Mouse (Mus musculus): ENCODE results near the gene Mak. TPM values are rescaled to one million over a fixed set of nuclear protein-coding genes. Genes with fewer than 3 reads are reported as not detected.

The Mak gene
- total RNA-seq, 2 experiments from 2014 or later = 3.1 to 3.9 TPM

GRCm38 (mm10) chr13:41067618-41068017 lies 11.9 kb downstream of the Mak start:
- intact Hi-C loops (cut with DNase I) = no loop called here
- no peak overlapping the region for H3K27ac ChIP-seq
- TF ChIP-seq CTCF (IDR thresholded peaks at IDR 0.05) = no peak
- DNase-seq (ENCODE audit: extremely low spot score in 1 of 2, low spot score in 2 of 2) = no peak
- no peak overlapping the region for H3K4me3 ChIP-seq

- intact Hi-C loops (cut with DNase I) = no loop called here
- H3K4me3 ChIP-seq = no peak overlapping the region
Observed at GRCm38 (mm10) chr13:41051965-41052364, 27.5 kb downstream of the Mak start.

DNA sequence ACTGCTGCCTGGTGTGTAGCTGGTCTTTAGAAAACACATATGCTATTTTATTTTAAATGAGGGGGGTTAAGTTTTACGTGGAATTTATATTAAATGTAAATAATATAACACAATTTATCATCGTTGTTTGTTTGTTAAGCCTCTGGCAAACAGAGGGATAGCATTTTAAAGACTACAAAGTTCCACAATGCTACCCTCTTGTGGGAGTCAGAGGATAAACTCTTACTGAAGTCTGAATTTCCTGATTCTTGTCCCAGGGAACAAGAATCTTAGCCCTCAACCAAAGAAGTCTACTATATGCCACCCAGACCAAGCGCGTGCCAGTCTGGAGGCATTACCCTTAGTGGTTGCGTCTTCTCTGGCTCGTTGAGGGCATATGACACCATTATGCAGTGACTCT lies 32.2 kb downstream of the Mak start:
- TF ChIP-seq CTCF (IDR thresholded peaks at IDR 0.05) = peak; percentile 42
- Histone ChIP-seq H3K27ac (no peak overlapping the region), H3K4me3 (no peak overlapping the region)
- intact Hi-C loops (cut with DNase I) = loop anchor here (5.0 kb wide), 1 partner anchor 205 kb away; no protein-coding TSS in a partner anchor
- no peak for DNase-seq (ENCODE audit: extremely low spot score in 1 of 2, low spot score in 2 of 2)

More at GRCm38 (mm10) chr13:41051965-41052364, 27.5 kb downstream of the Mak start:
- DNase-seq (ENCODE audit: extremely low spot score in 1 of 2, low spot score in 2 of 2) = no peak
- no peak for TF ChIP-seq CTCF (IDR thresholded peaks at IDR 0.05)
- no peak overlapping the region for H3K27ac ChIP-seq

DNA sequence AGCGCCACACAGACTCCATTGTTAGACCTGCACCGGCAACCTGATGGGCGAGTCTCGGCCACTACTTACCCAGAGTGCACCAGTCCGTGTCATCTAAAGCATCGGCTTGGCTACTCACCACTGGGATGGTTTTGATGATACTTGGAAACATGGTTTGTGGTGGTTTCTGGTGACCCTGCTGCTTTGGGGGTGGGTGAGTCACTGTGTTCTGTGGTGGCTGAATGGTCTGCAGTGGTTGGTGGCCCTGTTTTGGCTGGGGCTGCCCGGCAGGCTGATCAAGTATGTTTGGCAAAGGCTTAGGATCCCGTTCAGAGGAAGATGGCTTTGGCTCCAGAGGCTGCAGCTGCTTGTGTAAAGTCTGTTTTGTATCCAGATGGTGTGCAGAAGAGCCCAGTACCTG lies 33.6 kb downstream of the Mak start:
- no peak for TF ChIP-seq CTCF (IDR thresholded peaks at IDR 0.05)
- intact Hi-C loops (cut with DNase I) = loop anchor here (5.0 kb wide), 1 partner anchor 204 kb away; no protein-coding TSS in a partner anchor
- no peak for DNase-seq (ENCODE audit: extremely low spot score in 1 of 2, low spot score in 2 of 2)
- no peak overlapping the region for H3K27ac ChIP-seq
- H3K4me3 ChIP-seq = no peak overlapping the region

GRCm38 (mm10) chr13:41042511-41042910 lies 37.0 kb downstream of the Mak start:
- no peak for TF ChIP-seq CTCF (IDR thresholded peaks at IDR 0.05)
- DNase-seq (ENCODE audit: extremely low spot score in 1 of 2, low spot score in 2 of 2) = no peak

DNA sequence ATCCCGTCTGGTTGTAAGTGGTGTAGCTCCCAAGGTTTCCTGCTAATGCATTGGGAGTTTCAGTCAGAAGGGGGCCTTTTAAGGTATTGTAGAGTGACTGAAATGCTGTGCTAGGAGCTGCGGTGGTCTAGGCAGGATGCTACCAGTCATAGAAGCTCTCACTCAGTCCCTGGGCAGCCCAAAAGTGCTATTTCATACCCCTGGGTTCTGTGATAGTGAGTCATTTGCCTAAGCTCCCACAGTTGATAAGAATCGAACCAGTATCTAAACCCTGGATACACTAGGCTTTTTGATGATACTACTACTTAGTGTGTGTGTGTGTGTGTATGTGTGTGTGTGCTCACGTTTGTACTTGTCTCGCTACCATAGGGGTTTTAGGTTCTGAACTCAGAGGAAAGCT lies 49.4 kb downstream of the Mak start:
- Histone ChIP-seq H3K27ac (no peak overlapping the region), H3K4me3 (no peak overlapping the region)
- no peak for TF ChIP-seq CTCF (IDR thresholded peaks at IDR 0.05)
- no peak for DNase-seq (ENCODE audit: extremely low spot score in 1 of 2, low spot score in 2 of 2)
- intact Hi-C loops (cut with DNase I) = no loop called here

More at GRCm38 (mm10) chr13:41042511-41042910, 37.0 kb downstream of the Mak start:
- no peak overlapping the region for H3K4me3 ChIP-seq
- intact Hi-C loops (cut with DNase I) = loop anchor here (5.0 kb wide), 1 partner anchor 255 kb away; no protein-coding TSS in a partner anchor
- no peak overlapping the region; the same call in 1 of the 2 replicates for H3K27ac ChIP-seq

- intact Hi-C loops (cut with DNase I) = no loop called here
- H3K4me3 ChIP-seq = no peak overlapping the region
- no peak for DNase-seq (ENCODE audit: extremely low spot score in 1 of 2, low spot score in 2 of 2)
- H3K27ac ChIP-seq = no peak overlapping the region
- no peak for TF ChIP-seq CTCF (IDR thresholded peaks at IDR 0.05)
Observed at GRCm38 (mm10) chr13:41022099-41022498, 57.4 kb downstream of the Mak start.

DNA sequence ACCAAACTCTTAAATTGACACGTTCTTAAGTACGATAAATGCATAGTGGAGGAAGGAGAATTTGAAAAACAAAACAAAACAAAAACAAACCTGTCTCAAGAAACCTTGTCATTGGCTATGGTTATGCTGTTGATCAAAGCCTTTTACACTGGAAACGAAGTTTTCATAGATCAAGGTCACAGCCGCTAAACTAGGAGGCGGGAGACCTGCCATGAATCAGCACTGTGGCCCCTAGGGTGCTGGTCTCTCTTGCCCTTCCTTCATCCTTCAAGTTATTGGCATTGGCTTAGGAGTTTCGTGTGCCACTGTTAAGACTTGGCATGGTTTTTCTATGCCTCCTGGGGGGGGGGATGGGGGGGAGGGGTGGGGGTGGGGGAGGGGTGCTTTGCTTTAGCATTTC lies 57.9 kb downstream of the Mak start:
- intact Hi-C loops (cut with DNase I) = no loop called here
- Histone ChIP-seq H3K27ac (no peak overlapping the region), H3K4me3 (no peak overlapping the region)
- no peak for DNase-seq (ENCODE audit: extremely low spot score in 1 of 2, low spot score in 2 of 2)
- no peak for TF ChIP-seq CTCF (IDR thresholded peaks at IDR 0.05)

DNA sequence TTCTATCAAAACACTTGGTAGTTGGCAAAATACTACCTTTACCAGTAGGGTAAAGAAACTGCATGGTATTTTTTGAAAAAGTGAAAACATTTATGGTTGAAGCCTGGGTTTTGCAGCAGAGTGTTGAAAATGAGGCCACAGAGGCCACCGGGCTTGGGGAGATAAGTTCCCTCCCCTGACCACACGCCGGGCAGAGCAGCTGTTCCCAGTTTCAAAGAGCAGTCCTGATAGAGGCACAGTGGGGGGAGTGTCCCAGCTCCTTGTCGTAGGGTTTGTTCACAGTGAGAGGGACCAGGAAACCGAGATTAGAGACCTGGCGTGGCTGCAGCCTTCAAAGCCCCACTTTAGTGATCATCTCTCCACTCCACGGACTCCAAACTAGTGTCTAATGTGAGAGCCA lies 59.0 kb downstream of the Mak start:
- H3K27ac ChIP-seq = no peak overlapping the region
- no peak overlapping the region for H3K4me3 ChIP-seq
- DNase-seq (ENCODE audit: extremely low spot score in 1 of 2, low spot score in 2 of 2) = no peak
- TF ChIP-seq CTCF (IDR thresholded peaks at IDR 0.05) = no peak
- intact Hi-C loops (cut with DNase I) = no loop called here

DNA sequence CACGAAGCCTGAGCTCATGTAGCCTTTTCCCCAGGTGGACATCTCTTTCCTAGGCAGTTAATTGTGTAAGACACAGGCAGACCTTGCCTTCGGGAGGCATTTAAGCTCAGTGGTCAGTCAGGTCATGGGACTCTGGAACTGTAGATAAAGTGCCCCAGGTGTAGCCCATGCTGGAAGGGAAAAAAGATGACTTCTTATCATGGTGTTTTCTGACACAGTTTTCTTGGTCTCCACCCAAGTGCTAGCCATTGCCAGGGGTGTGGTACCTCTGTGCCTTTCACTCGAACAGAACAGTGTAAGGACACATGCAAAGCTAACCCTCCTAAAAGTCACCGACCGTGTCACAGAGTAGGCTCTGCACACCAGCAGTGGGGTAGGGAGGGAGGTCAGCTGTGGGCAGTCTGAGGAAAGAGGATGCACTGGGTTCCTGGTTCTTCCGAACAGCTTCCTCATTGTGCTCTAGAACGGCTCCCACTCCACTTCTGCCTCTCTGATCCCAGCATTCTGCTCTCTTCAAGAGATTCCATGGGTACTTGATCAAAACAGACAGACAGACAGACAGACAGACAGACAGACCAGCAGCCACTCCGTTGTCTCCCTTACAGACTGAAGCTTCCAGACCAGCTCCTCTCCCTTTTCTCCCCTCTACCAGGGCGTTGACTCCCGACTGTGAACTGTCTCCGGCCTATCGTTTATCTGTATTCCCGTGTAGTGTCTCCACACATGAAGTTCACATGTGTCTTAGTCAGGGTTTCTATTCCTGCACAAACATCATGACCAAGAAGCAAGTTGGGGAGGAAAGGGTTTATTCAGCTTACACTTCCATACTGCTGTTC lies 60.5 kb downstream of the Mak start:
- TF ChIP-seq CTCF (IDR thresholded peaks at IDR 0.05) = no peak
- intact Hi-C loops (cut with DNase I) = no loop called here
- Histone ChIP-seq H3K27ac (no peak overlapping the region), H3K4me3 (no peak overlapping the region)
- DNase-seq (ENCODE audit: extremely low spot score in 1 of 2, low spot score in 2 of 2) = no peak

DNA sequence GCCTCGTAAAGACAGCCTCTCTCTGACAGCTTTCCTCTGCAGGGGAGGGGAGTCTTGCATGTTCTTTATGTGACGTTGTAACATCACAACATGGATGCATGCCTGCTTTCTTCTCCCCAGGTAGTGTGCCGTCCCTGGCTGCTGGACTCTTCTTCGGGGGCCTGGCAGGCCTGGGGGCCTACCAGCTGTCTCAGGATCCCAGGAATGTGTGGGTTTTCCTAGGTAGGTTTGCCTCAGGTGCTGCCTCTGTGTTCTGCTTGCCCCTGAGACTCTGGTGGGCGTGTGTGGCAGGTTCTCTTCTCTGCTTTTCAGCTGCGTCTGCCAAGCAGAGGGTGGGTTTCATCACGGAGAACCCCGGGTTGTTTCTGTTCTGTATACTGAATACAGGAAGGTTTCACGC lies 61.3 kb downstream of the Mak start:
- intact Hi-C loops (cut with DNase I) = no loop called here
- no peak for TF ChIP-seq CTCF (IDR thresholded peaks at IDR 0.05)
- Histone ChIP-seq H3K27ac (no peak overlapping the region), H3K4me3 (no peak overlapping the region)
- no peak for DNase-seq (ENCODE audit: extremely low spot score in 1 of 2, low spot score in 2 of 2)

DNA sequence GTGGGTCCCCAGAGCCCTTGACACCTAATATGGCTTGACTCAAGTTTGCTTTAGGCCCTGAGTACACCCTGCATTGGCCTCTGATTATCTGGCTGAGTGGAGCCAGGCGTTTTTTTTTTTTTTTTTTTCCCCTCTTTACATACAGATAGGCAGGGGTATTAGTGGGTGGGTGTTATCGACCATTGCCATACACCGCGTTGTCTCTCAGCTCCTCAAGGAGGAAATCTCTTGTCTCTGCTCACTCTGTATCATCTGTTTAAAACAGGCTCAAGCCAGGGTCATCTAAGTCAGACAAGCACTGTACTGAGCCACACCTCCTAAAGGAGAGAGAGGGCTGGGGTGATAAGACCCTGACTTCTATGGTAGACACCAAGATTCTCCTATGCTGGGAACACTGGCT lies 61.7 kb downstream of the Mak start:
- no peak for DNase-seq (ENCODE audit: extremely low spot score in 1 of 2, low spot score in 2 of 2)
- no peak overlapping the region for H3K27ac ChIP-seq
- intact Hi-C loops (cut with DNase I) = no loop called here
- no peak overlapping the region for H3K4me3 ChIP-seq
- no peak for TF ChIP-seq CTCF (IDR thresholded peaks at IDR 0.05)

Measured in left cerebral cortex, adult 2 months (tissue).